Mouse (Mus musculus) forebrain, embryonic 15.5 days (tissue): ENCODE measurements around the gene Spata17. TPM values are rescaled to one million over a fixed set of nuclear protein-coding genes. Genes with fewer than 3 reads are reported as not detected.
A peak's percentile ranks its signal among the peaks of the same experiment; 100 is the strongest.

Source experiments
- ATAC-seq: fragments of 200-750 bp; cut with Nextera tagmentation; replicated peaks from 2 replicates; pipeline ENCODE4 v1.8.0; 2017; ENCODE audit warnings: mild to moderate bottlenecking, moderate TSS enrichment, moderate library complexity
- H3K27ac ChIP-seq: fragments of 300-500 bp; sonication (generic); replicated peaks from 2 replicates; pipeline ENCODE4 v1.5.1; 2015; ENCODE audit warnings: mild to moderate bottlenecking, inconsistent platforms
- H3K27me3 ChIP-seq: fragments of 300-500 bp; sonication (generic); 2 replicates; pipeline ENCODE4 v1.6.1; 2015; ENCODE audit warnings: inconsistent platforms
- H3K36me3 ChIP-seq: fragments of 300-500 bp; sonication (generic); 2 replicates; pipeline ENCODE4 v1.6.1; 2015; ENCODE audit warnings: mild to moderate bottlenecking, inconsistent platforms
- H3K4me1 ChIP-seq: fragments of 300-500 bp; sonication (generic); 2 replicates; pipeline ENCODE4 v1.6.1; 2015; ENCODE audit warnings: inconsistent platforms
- H3K4me2 ChIP-seq: fragments of 300-500 bp; sonication (generic); replicated peaks from 2 replicates; pipeline ENCODE4 v1.6.1; 2015; ENCODE audit warnings: mild to moderate bottlenecking, inconsistent platforms
- H3K4me3 ChIP-seq: fragments of 300-500 bp; sonication (generic); 2 replicates; pipeline ENCODE4 v1.5.1; 2015; ENCODE audit warnings: mild to moderate bottlenecking, inconsistent platforms
- H3K9ac ChIP-seq: fragments of 300-500 bp; sonication (generic); replicated peaks from 2 replicates; pipeline ENCODE4 v1.6.1; 2015; ENCODE audit warnings: mild to moderate bottlenecking, inconsistent platforms
- H3K9me3 ChIP-seq: fragments of 300-500 bp; sonication (generic); 2 replicates; pipeline ENCODE4 v1.6.1; 2016; ENCODE audit warnings: inconsistent platforms
- WGBS: fragments of 180-500 bp; shearing (Covaris S2); methylation state at CpG from one replicate; pipeline ENCODE4 v1.1.7; 2015; ENCODE audit warnings: mixed read lengths; 5-methylcytosine and 5-hydroxymethylcytosine counted together
- polyA plus RNA-seq: library from polyadenylated mRNA; unstranded; fragments of >200 nt; fragmentation: Nextera tagmentation; extraction: Ambion mirVana; gene quantifications from 2 replicates; pipeline ENCODE4 v1.2.1, GENCODE M21; 2015

Spata17 gene
- 1.1 and 2.0 TPM in 2 replicates for polyA plus RNA-seq

DNA sequence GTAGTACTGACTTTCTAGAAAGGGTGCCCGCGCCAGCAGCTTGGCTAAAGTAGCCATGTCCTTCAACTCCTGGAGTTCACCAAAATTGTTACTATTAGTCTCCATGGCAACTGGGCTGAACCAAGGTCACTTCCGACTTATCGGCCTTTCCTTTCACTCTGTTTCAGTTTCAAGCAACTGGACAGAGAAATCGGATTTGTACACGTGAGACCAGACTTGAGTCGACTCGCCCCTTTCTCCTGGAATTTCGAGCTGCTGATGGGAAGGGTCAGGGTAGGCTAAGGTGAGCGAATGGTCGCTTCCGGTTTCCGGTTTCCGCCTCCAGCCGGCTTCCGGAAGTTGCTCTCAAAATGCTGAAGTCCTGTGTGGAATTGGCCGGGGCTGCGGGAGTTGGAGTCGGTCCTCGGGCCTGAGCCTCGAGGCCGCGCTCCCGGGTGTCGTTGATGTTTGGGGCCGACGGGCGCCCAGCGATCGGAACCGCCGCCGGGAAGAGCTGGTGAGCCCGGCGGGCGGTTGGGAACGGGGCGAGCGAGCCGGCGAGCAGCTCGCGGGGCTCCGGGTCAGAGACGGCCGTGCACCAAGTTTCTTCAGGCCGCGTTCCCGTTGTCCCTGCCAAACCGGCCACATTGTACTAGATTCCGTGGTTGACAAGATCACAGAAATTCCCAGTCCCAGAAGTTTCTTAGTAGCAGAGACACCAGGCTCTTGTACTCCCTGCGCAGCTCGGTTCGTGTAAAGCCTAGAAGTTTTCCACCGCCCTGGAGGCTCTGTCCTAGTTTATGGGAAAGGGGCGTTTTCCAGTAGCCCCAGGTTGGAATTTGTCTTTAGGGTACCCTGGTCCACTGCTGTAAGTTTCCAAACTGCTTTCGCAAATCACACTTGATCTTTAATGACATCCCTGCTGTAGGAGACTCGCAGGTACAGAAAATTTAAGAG is at the start of gene Spata17, which contains the start of gene Gpatch2:
Spata17 (minus strand) TSS at position 285 of the 936 bp plus-strand sequence.
Gpatch2 (plus strand) TSS at position 328 of the 936 bp plus-strand sequence.
- Histone ChIP-seq H3K4me3 (peak within 1 kb of the TSS; percentile 90), H3K27ac (peak within 1 kb of the TSS; percentile 79), H3K4me1 (peaks cover 13% of the 10 kb centered on the region), H3K4me2 (peak within 1 kb of the TSS; percentile 78), H3K9me3 (no peaks in the 10 kb centered on the region), H3K9ac (peak within 1 kb of the TSS; percentile 79), H3K27me3 (no peaks in the 10 kb centered on the region), H3K36me3 (no peaks in the 10 kb centered on the region)
- peak; percentile 93 for ATAC-seq
- WGBS, result under 1% methylated on average over 58 of the region's 58 CpGs

DNA sequence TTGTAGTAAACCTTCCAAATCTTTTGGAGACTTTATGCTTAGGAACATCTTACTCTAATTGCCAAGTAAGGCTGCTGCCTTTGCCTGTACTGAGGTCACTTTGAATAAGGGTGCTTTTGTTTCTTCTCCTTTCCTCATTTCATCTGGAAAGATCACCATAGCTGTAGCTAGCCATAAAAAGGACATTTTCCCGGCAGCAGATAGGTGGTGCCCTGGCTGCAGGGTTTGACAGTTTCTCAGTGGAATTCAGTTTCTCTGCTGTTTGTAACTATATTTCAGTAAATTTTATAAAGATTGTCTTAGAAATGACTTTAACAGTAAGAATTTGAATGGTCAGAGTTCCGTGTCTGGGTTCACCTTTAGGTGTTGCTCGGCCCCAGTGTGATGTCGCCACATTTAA is 43.5 kb upstream of the Spata17 start:
- Histone ChIP-seq H3K4me3 (no peak overlapping the region), H3K9me3 (no peaks in the 10 kb centered on the region), H3K27me3 (no peaks in the 10 kb centered on the region), H3K4me1 (no peaks in the 10 kb centered on the region), H3K36me3 (no peaks in the 10 kb centered on the region), H3K27ac (no peak overlapping the region), H3K9ac (no peak overlapping the region), H3K4me2 (no peak overlapping the region)
- 78% methylated on average over 4 of the region's 4 CpGs for WGBS
- no peak for ATAC-seq

DNA sequence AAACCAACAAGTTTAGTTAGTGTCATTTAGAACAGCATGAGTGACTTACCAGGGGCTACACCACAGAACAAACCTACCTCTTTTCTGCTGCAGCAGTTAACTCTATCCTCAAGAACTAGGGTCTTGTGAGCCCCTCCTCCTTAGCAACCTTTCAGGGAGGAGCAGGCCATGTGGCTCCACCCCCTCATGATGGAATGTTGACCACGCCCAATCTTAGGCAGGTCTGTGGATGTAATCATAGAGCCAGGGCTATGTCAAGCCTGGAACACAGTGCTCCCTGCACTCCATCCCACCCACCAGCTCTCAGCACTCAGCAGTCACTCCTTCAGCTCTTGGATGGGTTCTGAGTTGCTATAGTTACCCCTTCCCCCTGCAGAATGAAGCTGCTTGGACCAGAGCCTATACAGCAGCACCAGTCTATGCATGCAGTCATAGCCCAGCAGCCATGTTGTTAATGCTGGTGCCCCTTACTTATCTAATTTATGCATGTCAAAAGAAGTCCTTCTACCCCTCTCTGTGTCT is 35.5 kb upstream of the Spata17 start:
- no peaks in the 10 kb centered on the region for H3K4me1 ChIP-seq
- 96% methylated on average over 1 of the region's 1 CpGs for WGBS
- no peak overlapping the region for H3K4me3 ChIP-seq
- no peaks in the 10 kb centered on the region for H3K36me3 ChIP-seq
- H3K9me3 ChIP-seq, result no peaks in the 10 kb centered on the region
- H3K27me3 ChIP-seq, result no peaks in the 10 kb centered on the region
- H3K9ac ChIP-seq, result no peak overlapping the region
- no peak overlapping the region for H3K4me2 ChIP-seq
- ATAC-seq, result 0 out of 2 replicates have a peak, but pooled peaks have one; percentile 13
- no peak overlapping the region for H3K27ac ChIP-seq

DNA sequence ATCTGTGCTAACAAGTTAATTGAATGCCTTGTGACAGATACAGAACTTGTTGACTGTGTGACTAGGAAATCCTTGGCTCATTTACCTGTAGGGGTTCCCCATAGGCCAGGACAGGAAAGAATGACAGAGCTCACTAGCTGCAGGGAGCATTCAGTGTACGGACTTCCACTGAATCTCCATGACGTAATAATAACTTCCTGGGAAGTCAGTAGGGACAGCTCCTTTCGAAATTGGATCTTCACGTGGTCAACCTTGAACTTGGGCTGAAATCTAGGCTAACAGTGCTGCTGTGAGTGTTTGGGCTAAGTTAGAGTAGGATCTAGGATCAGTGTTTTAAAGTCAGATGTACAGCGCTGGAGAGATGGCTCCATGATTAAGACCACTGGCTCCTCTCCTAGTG is 29.5 kb upstream of the Spata17 start:
- Histone ChIP-seq H3K27me3 (no peaks in the 10 kb centered on the region), H3K4me2 (no peak overlapping the region), H3K4me1 (no peaks in the 10 kb centered on the region), H3K36me3 (no peaks in the 10 kb centered on the region), H3K9ac (no peak overlapping the region), H3K9me3 (no peaks in the 10 kb centered on the region), H3K4me3 (no peak overlapping the region), H3K27ac (no peak overlapping the region)
- WGBS, result 91% methylated on average over 5 of the region's 5 CpGs
- ATAC-seq, result no peak

DNA sequence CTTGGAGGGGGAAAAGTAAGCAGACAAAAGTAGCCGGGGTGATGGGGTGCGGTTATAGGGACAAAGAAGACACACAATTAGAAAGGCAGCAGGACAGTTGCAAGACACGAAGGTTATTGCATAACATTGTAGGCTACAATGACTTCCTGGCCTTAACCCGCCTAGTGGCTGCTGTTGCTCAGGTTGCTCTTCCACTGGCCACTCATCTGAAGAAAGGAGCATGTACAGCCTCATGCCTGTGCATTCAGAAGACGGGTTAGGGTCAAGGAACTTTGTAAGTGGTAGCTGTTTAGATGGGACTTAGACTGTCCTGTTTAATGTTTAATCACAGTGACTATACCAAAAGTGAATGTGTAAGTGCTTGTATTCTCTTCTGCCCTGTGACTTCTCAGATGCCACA is 26.1 kb upstream of the Spata17 start:
- H3K4me3 ChIP-seq, result no peak overlapping the region
- H3K4me2 ChIP-seq, result no peak overlapping the region
- no peak overlapping the region for H3K9ac ChIP-seq
- no peak overlapping the region for H3K27ac ChIP-seq
- WGBS, result 91% methylated on average over 5 of the region's 5 CpGs
- ATAC-seq, result no peak
- no peaks in the 10 kb centered on the region for H3K27me3 ChIP-seq
- H3K4me1 ChIP-seq, result no peaks in the 10 kb centered on the region
- no peaks in the 10 kb centered on the region for H3K9me3 ChIP-seq
- H3K36me3 ChIP-seq, result no peaks in the 10 kb centered on the region

DNA sequence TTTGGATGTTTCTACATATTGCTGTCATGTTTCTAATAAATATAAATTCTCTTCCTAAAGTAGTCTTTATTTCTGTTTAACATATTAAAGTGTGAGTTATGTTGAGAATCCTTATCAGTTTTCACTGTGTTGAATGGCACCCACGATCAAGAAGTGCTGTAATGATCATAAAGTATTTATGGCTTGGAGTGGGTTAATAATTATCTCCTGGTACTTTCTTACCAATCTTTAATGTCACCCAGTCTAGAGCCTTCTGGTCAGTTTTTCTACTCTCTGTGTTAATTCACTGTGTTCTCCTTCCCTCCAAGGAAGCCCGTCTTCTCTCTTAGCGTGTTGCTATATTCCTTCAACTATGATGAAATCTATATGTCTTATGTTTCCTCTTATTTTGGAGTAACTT is 25.0 kb upstream of the Spata17 start:
- ATAC-seq, result no peak
- H3K4me1 ChIP-seq, result no peaks in the 10 kb centered on the region
- H3K4me3 ChIP-seq, result no peak overlapping the region
- H3K27ac ChIP-seq, result no peak overlapping the region
- 97% methylated on average over 3 of the region's 3 CpGs for WGBS
- H3K36me3 ChIP-seq, result no peaks in the 10 kb centered on the region
- H3K4me2 ChIP-seq, result no peak overlapping the region
- H3K9ac ChIP-seq, result no peak overlapping the region
- H3K9me3 ChIP-seq, result no peaks in the 10 kb centered on the region
- H3K27me3 ChIP-seq, result no peaks in the 10 kb centered on the region

DNA sequence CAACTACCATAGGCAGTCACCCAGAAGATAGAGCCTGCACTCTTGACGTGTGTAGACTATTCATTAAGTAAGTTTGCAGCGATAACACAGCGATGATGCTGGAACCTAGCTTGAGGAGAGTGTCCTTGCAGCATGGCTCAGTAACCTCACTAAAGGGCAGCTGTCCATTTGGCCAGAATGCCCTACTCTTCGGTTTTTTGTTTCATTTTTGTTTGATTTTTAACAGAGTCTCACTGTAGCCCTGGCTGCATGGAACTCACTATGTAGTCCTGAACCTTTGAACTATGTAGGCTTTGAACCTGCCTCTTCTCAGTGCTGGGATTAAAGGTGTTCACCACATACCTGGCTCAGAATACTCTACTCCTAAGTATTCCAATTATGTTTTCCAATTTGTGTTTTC is 22.8 kb upstream of the Spata17 start:
- 94% methylated on average over 4 of the region's 4 CpGs for WGBS
- no peak overlapping the region for H3K27ac ChIP-seq
- H3K9ac ChIP-seq, result no peak overlapping the region
- H3K27me3 ChIP-seq, result no peaks in the 10 kb centered on the region
- H3K4me2 ChIP-seq, result no peak overlapping the region
- ATAC-seq, result no peak
- no peaks in the 10 kb centered on the region for H3K9me3 ChIP-seq
- H3K36me3 ChIP-seq, result 0 out of 2 replicates have a peak, but pooled peaks cover 3% of the 10 kb centered on the region
- no peak overlapping the region for H3K4me3 ChIP-seq
- no peaks in the 10 kb centered on the region for H3K4me1 ChIP-seq

DNA sequence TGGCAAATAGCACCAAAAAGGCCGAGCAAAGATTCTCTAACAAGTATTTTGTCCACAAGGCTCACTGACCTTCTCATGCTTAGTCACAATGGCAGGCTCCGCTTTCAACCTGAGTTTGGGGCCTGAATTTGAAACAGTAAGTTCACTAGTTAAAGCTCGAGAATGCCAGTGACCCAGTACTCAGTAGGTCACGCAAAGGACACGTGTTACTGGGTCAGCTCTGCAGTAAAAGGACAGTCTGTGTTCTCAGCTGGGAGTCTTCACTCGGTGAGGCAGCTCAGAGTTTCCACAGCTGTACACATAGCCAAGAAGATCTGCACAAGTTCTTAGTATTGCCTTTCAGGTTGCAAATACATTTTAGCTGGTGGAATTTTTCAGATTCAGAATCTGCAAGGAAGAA is 21.0 kb upstream of the Spata17 start:
- Histone ChIP-seq H3K27ac (no peak overlapping the region), H3K36me3 (0 out of 2 replicates have a peak, but pooled peaks cover 3% of the 10 kb centered on the region), H3K9ac (no peak overlapping the region), H3K4me3 (no peak overlapping the region), H3K4me1 (no peaks in the 10 kb centered on the region), H3K4me2 (no peak overlapping the region), H3K9me3 (no peaks in the 10 kb centered on the region), H3K27me3 (no peaks in the 10 kb centered on the region)
- 81% methylated on average over 6 of the region's 6 CpGs for WGBS
- ATAC-seq, result no peak

DNA sequence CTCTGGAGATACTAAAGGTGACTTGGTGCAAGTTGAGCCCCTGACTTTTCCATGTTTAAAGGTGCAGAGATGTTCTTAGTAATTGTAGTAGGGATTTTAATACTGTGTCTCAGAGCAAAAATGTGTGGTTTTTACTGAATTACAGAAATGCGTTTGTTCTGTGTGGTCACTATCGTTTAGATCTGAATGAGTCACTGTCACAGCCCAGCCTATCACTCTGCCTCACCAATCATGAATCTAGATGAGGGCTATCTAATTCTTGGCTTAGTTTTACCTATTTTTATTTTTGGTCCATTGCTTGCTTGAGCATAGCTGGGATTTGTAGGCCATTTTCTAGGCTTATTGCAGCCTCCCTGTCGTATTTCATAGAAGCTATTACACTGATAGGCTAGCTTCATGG is 19.9 kb upstream of the Spata17 start:
- no peak for ATAC-seq
- 0 out of 2 replicates have a peak, but pooled peaks cover 3% of the 10 kb centered on the region for H3K36me3 ChIP-seq
- no peaks in the 10 kb centered on the region for H3K9me3 ChIP-seq
- WGBS, result 95% methylated on average over 3 of the region's 3 CpGs
- no peak overlapping the region for H3K4me2 ChIP-seq
- no peak overlapping the region for H3K27ac ChIP-seq
- H3K9ac ChIP-seq, result no peak overlapping the region
- H3K4me1 ChIP-seq, result no peaks in the 10 kb centered on the region
- H3K27me3 ChIP-seq, result no peaks in the 10 kb centered on the region
- H3K4me3 ChIP-seq, result no peak overlapping the region

DNA sequence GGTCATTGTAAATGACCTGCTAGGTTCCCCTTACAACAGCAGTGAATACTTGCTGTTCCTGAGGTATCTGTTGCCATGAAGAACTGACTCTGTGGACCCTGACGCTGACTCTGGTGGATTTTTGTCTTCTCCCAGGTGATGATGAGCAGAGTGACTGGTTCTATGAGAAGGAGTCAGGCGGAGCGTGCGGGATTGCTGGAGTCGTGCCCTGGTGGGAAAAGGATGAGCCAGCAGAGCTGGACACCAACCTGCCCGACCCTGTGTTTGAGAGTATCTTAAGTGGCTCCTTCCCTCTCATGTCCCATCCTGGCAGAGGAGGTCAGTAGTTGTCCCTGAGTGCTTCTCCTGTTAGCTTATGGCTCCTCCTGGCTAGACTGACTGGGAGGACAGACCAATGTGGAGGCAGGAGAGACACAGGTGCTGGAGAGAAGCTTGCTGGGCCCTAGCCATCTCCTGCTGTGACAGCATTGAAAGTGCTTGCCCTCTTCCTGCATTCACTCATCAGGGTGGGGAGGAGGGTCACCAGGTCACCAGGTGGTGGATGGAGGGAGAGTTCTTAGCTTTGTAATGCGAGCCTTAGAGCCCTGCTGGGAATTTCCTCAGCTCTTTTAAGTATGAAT is 17.8 kb upstream of the Spata17 start:
- H3K27ac ChIP-seq, result no peak overlapping the region
- no peaks in the 10 kb centered on the region for H3K27me3 ChIP-seq
- no peak overlapping the region for H3K4me2 ChIP-seq
- 0 out of 2 replicates have a peak, but pooled peaks cover 3% of the 10 kb centered on the region for H3K36me3 ChIP-seq
- H3K9me3 ChIP-seq, result no peaks in the 10 kb centered on the region
- no peaks in the 10 kb centered on the region for H3K4me1 ChIP-seq
- H3K9ac ChIP-seq, result no peak overlapping the region
- no peak overlapping the region for H3K4me3 ChIP-seq
- no peak for ATAC-seq
- 69% methylated on average over 7 of the region's 7 CpGs for WGBS

DNA sequence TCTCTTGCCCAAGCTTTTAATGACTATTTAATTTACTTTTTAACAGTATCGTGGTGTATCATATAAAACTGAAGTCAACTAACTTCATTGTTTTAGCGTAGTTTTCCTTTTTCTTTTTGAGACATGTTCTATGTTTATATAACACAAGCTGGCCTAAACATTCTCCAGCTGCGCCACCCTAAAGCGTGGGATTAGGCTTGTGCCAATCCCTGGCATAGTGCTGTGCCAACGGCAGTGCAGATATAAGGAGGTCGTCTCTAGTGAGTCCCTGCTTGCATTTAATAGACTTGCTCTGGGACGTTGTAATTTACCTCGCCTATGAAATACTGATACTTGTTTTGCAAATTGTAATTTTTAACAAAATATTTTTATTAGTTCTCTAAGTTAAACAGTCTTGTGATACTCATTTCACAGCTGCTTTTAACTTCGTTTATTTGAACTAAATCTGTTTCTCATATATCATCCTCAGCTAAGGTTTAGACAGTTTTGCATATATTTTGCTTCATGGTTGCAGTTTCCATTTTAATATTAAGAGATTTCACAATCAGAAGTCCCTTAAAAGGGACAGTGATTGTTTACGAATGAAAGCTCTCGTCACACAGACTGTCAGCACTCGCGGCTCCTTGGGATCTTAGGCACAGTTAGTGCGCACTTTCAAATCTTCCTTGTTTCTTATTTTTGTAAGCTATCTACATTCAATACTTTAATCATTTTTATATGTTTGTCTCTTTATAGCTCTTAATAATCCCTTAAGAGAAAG is 17.1 kb upstream of the Spata17 start:
- H3K9me3 ChIP-seq, result no peaks in the 10 kb centered on the region
- H3K9ac ChIP-seq, result no peak overlapping the region
- WGBS, result 83% methylated on average over 14 of the region's 14 CpGs
- H3K27me3 ChIP-seq, result no peaks in the 10 kb centered on the region
- ATAC-seq, result no peak
- H3K36me3 ChIP-seq, result 0 out of 2 replicates have a peak, but pooled peaks cover 3% of the 10 kb centered on the region
- H3K4me1 ChIP-seq, result no peaks in the 10 kb centered on the region
- H3K4me2 ChIP-seq, result no peak overlapping the region
- no peak overlapping the region for H3K4me3 ChIP-seq
- no peak overlapping the region for H3K27ac ChIP-seq
